Comparison of ENCODE assay signal across 8 mouse cellular contexts in genomic region chr11:3126478-3127302, GRCm38 (mm10).
A peak's percentile ranks its signal among the peaks of the same experiment; 100 is the strongest.
DNase-seq lines count a peak whose midpoint lies in the region; ATAC-seq lines count a peak whose summit lies in the region.
"Not testable (repeated sequence)": the region's sequence is repeated elsewhere in the genome, so short reads cannot be mapped to it uniquely, and the experiment has no call there.

No protein-coding gene starts in this region.

- DNase-seq in cerebellum, adult 9-11 months, result peak; percentile 98
- DNase-seq in frontal cortex, postnatal 36 days (ENCODE audit: low spot score in 2 of 2), result peak; percentile 98 to 100
- DNase-seq in heart, postnatal 4 days, result peak; percentile 85
- DNase-seq in kidney, postnatal 36 days, result peak; percentile 67 to 70
- not testable (repeated sequence) for DNase-seq in midbrain, embryonic 14.5 days
- peak; percentile 85 to 92 for DNase-seq in spleen, postnatal 14 days (ENCODE audit: low spot score in 2 of 2)

- peaks cover 13% of the 10 kb centered on the region for H3K9me3 ChIP-seq in limb, embryonic 15.5 days
- H3K9me3 ChIP-seq in midbrain, embryonic 14.5 days (ENCODE audit: control insufficient read depth, low read length), result peaks cover 10% of the 10 kb centered on the region

- H3K9ac ChIP-seq in limb, embryonic 15.5 days; midbrain, embryonic 14.5 days (replicated peaks; ENCODE audit: low read length): not testable (repeated sequence)

- 81% methylated on average over 6 of the region's 6 CpGs for WGBS in limb, embryonic 15.5 days
- WGBS in midbrain, embryonic 14.5 days, result 78% methylated on average over 6 of the region's 6 CpGs

- not testable (repeated sequence) for H3K27ac ChIP-seq in limb, embryonic 15.5 days; midbrain, embryonic 14.5 days (replicated peaks; ENCODE audit: low read depth, low read length)

- H3K4me3 ChIP-seq in limb, embryonic 15.5 days; midbrain, embryonic 14.5 days (replicated peaks; ENCODE audit: low read depth, low read length): not testable (repeated sequence)

- H3K36me3 ChIP-seq in limb, embryonic 15.5 days; midbrain, embryonic 14.5 days (ENCODE audit: control insufficient read depth, insufficient read depth, low read length): not testable (repeated sequence)

- not testable (repeated sequence) for H3K27me3 ChIP-seq in limb, embryonic 15.5 days; midbrain, embryonic 14.5 days (ENCODE audit: control insufficient read depth, insufficient read depth, low read length)

- H3K4me1 ChIP-seq in limb, embryonic 15.5 days; midbrain, embryonic 14.5 days (ENCODE audit: control insufficient read depth, insufficient read depth, low read length): not testable (repeated sequence)

- ATAC-seq in CD4-positive, CD25-positive, alpha-beta regulatory T cell, adult 4 months, result peak; percentile 3
- ATAC-seq in limb, embryonic 15.5 days (ENCODE audit: insufficient number of reproducible peaks, low FRiP score, low TSS enrichment, low read depth), result peak; percentile 47
- ATAC-seq in midbrain, embryonic 14.5 days (ENCODE audit: low FRiP score, low TSS enrichment), result peak; percentile 28

- not testable (repeated sequence) for H3K4me2 ChIP-seq in limb, embryonic 15.5 days; midbrain, embryonic 14.5 days (ENCODE audit: low read length)
